Mouse (Mus musculus) forebrain, embryonic 16.5 days (tissue): ENCODE measurements around the gene Atr. TPM values are rescaled to one million over a fixed set of nuclear protein-coding genes. Genes with fewer than 3 reads are reported as not detected.
A peak's percentile ranks its signal among the peaks of the same experiment; 100 is the strongest.

Source experiments
- ATAC-seq: fragments of 200-750 bp; cut with Nextera tagmentation; 2 replicates; pipeline ENCODE4 v1.8.0; 2017; ENCODE audit warnings: mild to moderate bottlenecking, moderate library complexity
- H3K27ac ChIP-seq: fragments of 300-500 bp; sonication (generic); 2 replicates; pipeline ENCODE4 v1.5.1; 2014; ENCODE audit warnings: low read length, control low read depth
- H3K27me3 ChIP-seq: fragments of 300-500 bp; sonication (generic); replicated peaks from 2 replicates; pipeline ENCODE4 v1.6.1; 2014; ENCODE audit warnings: low read length; ENCODE audit not compliant: control insufficient read depth, insufficient read depth
- H3K36me3 ChIP-seq: fragments of 300-500 bp; sonication (generic); 2 replicates; pipeline ENCODE4 v1.6.1; 2014; ENCODE audit not compliant: control insufficient read depth, insufficient read depth
- H3K4me1 ChIP-seq: fragments of 300-500 bp; sonication (generic); replicated peaks from 2 replicates; pipeline ENCODE4 v1.6.1; 2014; ENCODE audit warnings: low read length; ENCODE audit not compliant: control insufficient read depth, insufficient read depth
- H3K4me2 ChIP-seq: fragments of 300-500 bp; sonication (generic); 2 replicates; pipeline ENCODE4 v1.6.1; 2014; ENCODE audit warnings: mild to moderate bottlenecking, low read length, control low read depth
- H3K4me3 ChIP-seq: fragments of 300-500 bp; sonication (generic); replicated peaks from 2 replicates; pipeline ENCODE4 v1.5.1; 2014; ENCODE audit warnings: mild to moderate bottlenecking, low read length, control low read depth
- H3K9ac ChIP-seq: fragments of 300-500 bp; sonication (generic); replicated peaks from 2 replicates; pipeline ENCODE4 v1.6.1; 2014; ENCODE audit warnings: low read depth, low read length, control low read depth
- H3K9me3 ChIP-seq: fragments of 300-500 bp; sonication (generic); 2 replicates; pipeline ENCODE4 v1.6.1; 2016; ENCODE audit warnings: low read length; ENCODE audit not compliant: control insufficient read depth
- WGBS: fragments of 180-500 bp; shearing (Covaris S2); extraction: QIAGEN DNeasy Blood & Tissue Kit; methylation state at CpG from one replicate; pipeline ENCODE4 v1.1.7; 2014; 5-methylcytosine and 5-hydroxymethylcytosine counted together
- polyA plus RNA-seq: library from polyadenylated mRNA; unstranded; fragments of >200 nt; fragmentation: Nextera tagmentation; extraction: Ambion mirVana; gene quantifications from 2 replicates; pipeline ENCODE4 v1.2.1, GENCODE M21; 2015

The Atr gene
- polyA plus RNA-seq, 1 experiment from 2014 or later: 16.4 TPM

GRCm38 (mm10) chr9:95858027-95858570 is 702 bp downstream of the Atr start:
- no peaks in the 10 kb centered on the region for H3K27me3 ChIP-seq
- H3K4me1 ChIP-seq: peaks cover 7% of the 10 kb centered on the region
- peak; percentile 34 for ATAC-seq
- H3K9ac ChIP-seq: peak overlapping the region; percentile 64
- WGBS: 0% methylated on average over 31 of the region's 31 CpGs
- peak overlapping the region; percentile 72 for H3K4me2 ChIP-seq
- peak overlapping the region; percentile 56 for H3K4me3 ChIP-seq
- H3K27ac ChIP-seq: peak overlapping the region; percentile 7; the same call in 1 of the 2 replicates
- H3K36me3 ChIP-seq: no peaks in the 10 kb centered on the region
- H3K9me3 ChIP-seq: no peaks in the 10 kb centered on the region

GRCm38 (mm10) chr9:95878246-95878645 is 20.8 kb downstream of the Atr start:
- no peak overlapping the region for H3K27ac ChIP-seq
- no peak overlapping the region for H3K4me2 ChIP-seq
- H3K9ac ChIP-seq: no peak overlapping the region
- no peaks in the 10 kb centered on the region for H3K4me1 ChIP-seq
- peaks cover 4% of the 10 kb centered on the region; the same call in 1 of the 2 replicates for H3K36me3 ChIP-seq
- 97% methylated on average over 5 of the region's 5 CpGs for WGBS
- H3K27me3 ChIP-seq: no peaks in the 10 kb centered on the region
- H3K4me3 ChIP-seq: no peak overlapping the region
- no peak for ATAC-seq
- no peaks in the 10 kb centered on the region for H3K9me3 ChIP-seq

- 98% methylated on average over 2 of the region's 2 CpGs for WGBS
- Histone ChIP-seq H3K9me3 (no peaks in the 10 kb centered on the region), H3K4me3 (no peak overlapping the region), H3K4me2 (no peak overlapping the region), H3K27me3 (no peaks in the 10 kb centered on the region), H3K27ac (no peak overlapping the region), H3K4me1 (no peaks in the 10 kb centered on the region), H3K9ac (no peak overlapping the region), H3K36me3 (peaks cover 7% of the 10 kb centered on the region)
- ATAC-seq: no peak
Observed at GRCm38 (mm10) chr9:95882751-95883150, 25.4 kb downstream of the Atr start.

- H3K27me3 ChIP-seq: no peaks in the 10 kb centered on the region
- H3K4me2 ChIP-seq: no peak overlapping the region
- ATAC-seq: no peak
- no peak overlapping the region for H3K4me3 ChIP-seq
- H3K36me3 ChIP-seq: peaks cover 14% of the 10 kb centered on the region; the same call in 1 of the 2 replicates
- H3K9ac ChIP-seq: no peak overlapping the region
- no peak overlapping the region for H3K27ac ChIP-seq
- 70% methylated on average over 5 of the region's 5 CpGs for WGBS
- no peaks in the 10 kb centered on the region for H3K9me3 ChIP-seq
- H3K4me1 ChIP-seq: no peaks in the 10 kb centered on the region
Observed at GRCm38 (mm10) chr9:95897392-95897791, 40.0 kb downstream of the Atr start.

GRCm38 (mm10) chr9:95932855-95933254 is 75.5 kb downstream of the Atr start:
- Histone ChIP-seq H3K4me2 (no peak overlapping the region), H3K4me3 (no peak overlapping the region), H3K27me3 (no peaks in the 10 kb centered on the region), H3K9ac (no peak overlapping the region), H3K36me3 (peaks cover 2% of the 10 kb centered on the region; the same call in 1 of the 2 replicates), H3K4me1 (no peaks in the 10 kb centered on the region), H3K9me3 (no peaks in the 10 kb centered on the region), H3K27ac (no peak overlapping the region)
- no peak for ATAC-seq

GRCm38 (mm10) chr9:95953658-95954057 is 96.3 kb downstream of the Atr start:
- ATAC-seq: no peak
- H3K4me2 ChIP-seq: peak overlapping the region; percentile 79; the same call in 1 of the 2 replicates
- peaks cover 3% of the 10 kb centered on the region; the same call in 1 of the 2 replicates for H3K36me3 ChIP-seq
- peaks cover 6% of the 10 kb centered on the region; the same call in 1 of the 2 replicates for H3K4me1 ChIP-seq
- no peak overlapping the region for H3K27ac ChIP-seq
- no peaks in the 10 kb centered on the region for H3K9me3 ChIP-seq
- no peaks in the 10 kb centered on the region for H3K27me3 ChIP-seq
- H3K4me3 ChIP-seq: no peak overlapping the region
- no peak overlapping the region for H3K9ac ChIP-seq
- WGBS: 87% methylated on average over 4 of the region's 4 CpGs

- Histone ChIP-seq H3K4me3 (peak overlapping the region; percentile 98), H3K4me2 (peak overlapping the region; percentile 79), H3K9me3 (no peaks in the 10 kb centered on the region), H3K4me1 (peaks cover 6% of the 10 kb centered on the region; the same call in 1 of the 2 replicates), H3K27me3 (no peaks in the 10 kb centered on the region), H3K36me3 (peaks cover 3% of the 10 kb centered on the region; the same call in 1 of the 2 replicates), H3K9ac (peak overlapping the region; percentile 86), H3K27ac (0 out of 2 replicates have a peak overlapping the region, but pooled peaks have one; percentile 12)
- 0% methylated on average over 7 of the region's 7 CpGs for WGBS
- peak; percentile 85 for ATAC-seq
Observed at GRCm38 (mm10) chr9:95954226-95954584, 96.8 kb downstream of the Atr start.

GRCm38 (mm10) chr9:95954585-95955461 is 97.4 kb downstream of the Atr start, which contains the start of gene Xrn1:
Gene Xrn1, plus strand, starts transcription at chr9:95954760.
- Histone ChIP-seq H3K9ac (peak within 1 kb of the TSS; percentile 86), H3K36me3 (peaks cover 3% of the 10 kb centered on the region; the same call in 1 of the 2 replicates), H3K27ac (peak within 1 kb of the TSS; percentile 75), H3K4me3 (peak within 1 kb of the TSS; percentile 98), H3K4me2 (peak within 1 kb of the TSS; percentile 79), H3K9me3 (no peaks in the 10 kb centered on the region), H3K27me3 (no peaks in the 10 kb centered on the region), H3K4me1 (peaks cover 6% of the 10 kb centered on the region; the same call in 1 of the 2 replicates)
- ATAC-seq: peak; percentile 99
- under 1% methylated on average over 57 of the region's 57 CpGs for WGBS

GRCm38 (mm10) chr9:95957611-95958010 is 100.2 kb downstream of the Atr start:
- no peak overlapping the region for H3K4me3 ChIP-seq
- ATAC-seq: no peak
- H3K9ac ChIP-seq: no peak overlapping the region
- no peak overlapping the region for H3K4me2 ChIP-seq
- H3K27ac ChIP-seq: no peak overlapping the region
- 91% methylated on average over 2 of the region's 2 CpGs for WGBS
- no peaks in the 10 kb centered on the region for H3K9me3 ChIP-seq
- H3K36me3 ChIP-seq: no peaks in the 10 kb centered on the region
- peaks cover 6% of the 10 kb centered on the region; the same call in 1 of the 2 replicates for H3K4me1 ChIP-seq
- H3K27me3 ChIP-seq: no peaks in the 10 kb centered on the region
